Mouse (Mus musculus) forebrain, embryonic 11.5 days (tissue): ENCODE measurements around the gene Ceacam10. TPM values are rescaled to one million over a fixed set of nuclear protein-coding genes. Genes with fewer than 3 reads are reported as not detected.
A peak's percentile ranks its signal among the peaks of the same experiment; 100 is the strongest.
"Not testable (repeated sequence)": the region's sequence is repeated elsewhere in the genome, so short reads cannot be mapped to it uniquely, and the experiment has no call there.

Source experiments
- ATAC-seq: fragments of 200-750 bp; cut with Nextera tagmentation; replicated peaks from 2 replicates; pipeline ENCODE4 v1.8.0; 2017; ENCODE audit warnings: moderate TSS enrichment; ENCODE audit not compliant: low FRiP score
- DNase-seq: peaks from one replicate; pipeline ENCODE4 v3.0.0-alpha.2; 2017; ENCODE audit warnings: low spot score
- H3K27ac ChIP-seq: fragments of 300-500 bp; sonication (generic); 2 replicates; pipeline ENCODE4 v1.5.1; 2014; ENCODE audit warnings: low read depth, low read length
- H3K27me3 ChIP-seq: fragments of 300-500 bp; sonication (generic); 2 replicates; pipeline ENCODE4 v1.6.1; 2014; ENCODE audit warnings: mild to moderate bottlenecking, low read length, mixed read lengths; ENCODE audit not compliant: control insufficient read depth, insufficient read depth
- H3K36me3 ChIP-seq: fragments of 300-500 bp; sonication (generic); 2 replicates; pipeline ENCODE4 v1.6.1; 2014; ENCODE audit warnings: mild to moderate bottlenecking, low read length, moderate library complexity, mixed read lengths; ENCODE audit not compliant: control insufficient read depth, insufficient read depth
- H3K4me1 ChIP-seq: fragments of 300-500 bp; sonication (generic); replicated peaks from 2 replicates; pipeline ENCODE4 v1.6.1; 2014; ENCODE audit warnings: low read length, mixed read lengths; ENCODE audit not compliant: control insufficient read depth, insufficient read depth
- H3K4me2 ChIP-seq: fragments of 300-500 bp; sonication (generic); 2 replicates; pipeline ENCODE4 v1.6.1; 2014; ENCODE audit warnings: low read depth, mild to moderate bottlenecking, low read length, moderate library complexity, mixed read lengths; ENCODE audit not compliant: severe bottlenecking
- H3K4me3 ChIP-seq: fragments of 300-500 bp; sonication (generic); 2 replicates; pipeline ENCODE4 v1.5.1; 2014; ENCODE audit warnings: low read depth, low read length
- H3K9ac ChIP-seq: fragments of 300-500 bp; sonication (generic); 2 replicates; pipeline ENCODE4 v1.6.1; 2014; ENCODE audit warnings: low read length
- H3K9me3 ChIP-seq: fragments of 300-500 bp; sonication (generic); 2 replicates; pipeline ENCODE4 v1.6.1; 2016; ENCODE audit warnings: low read length, mixed read lengths; ENCODE audit not compliant: control insufficient read depth
- WGBS: fragments of 180-500 bp; shearing (Covaris S2); extraction: QIAGEN DNeasy Blood & Tissue Kit; methylation state at CpG from one replicate; pipeline ENCODE4 v1.1.7; 2014; 5-methylcytosine and 5-hydroxymethylcytosine counted together
- polyA plus RNA-seq: library from polyadenylated mRNA; unstranded; fragments of >200 nt; fragmentation: Nextera tagmentation; extraction: Ambion mirVana; gene quantifications from 2 replicates; pipeline ENCODE4 v1.2.1, GENCODE M21; 2014

Gene Ceacam10
- polyA plus RNA-seq, result not detected in 2 replicates

GRCm38 (mm10) chr7:24776918-24777317 lies at the start of gene Ceacam10:
Ceacam10 (plus strand) TSS chr7:24777206.
- not testable (repeated sequence) for H3K4me3 ChIP-seq, H3K36me3 ChIP-seq, H3K9me3 ChIP-seq, H3K27me3 ChIP-seq, H3K27ac ChIP-seq, ATAC-seq, H3K4me1 ChIP-seq, H3K4me2 ChIP-seq, H3K9ac ChIP-seq, DNase-seq
- 46% methylated on average over 4 of the region's 4 CpGs for WGBS

- DNase-seq, result peak; percentile 73
- peak; percentile 78 for ATAC-seq
- H3K27me3 ChIP-seq, result no peaks in the 10 kb centered on the region
- 13% methylated on average over 17 of the region's 17 CpGs for WGBS
- no peaks in the 10 kb centered on the region for H3K9me3 ChIP-seq
- H3K36me3 ChIP-seq, result no peaks in the 10 kb centered on the region
- H3K4me2 ChIP-seq, result peak overlapping the region; percentile 36
- H3K4me1 ChIP-seq, result peaks cover 6% of the 10 kb centered on the region; the same call in 1 of the 2 replicates
- no peak overlapping the region for H3K9ac ChIP-seq
- no peak overlapping the region for H3K4me3 ChIP-seq
- no peak overlapping the region for H3K27ac ChIP-seq
These were observed 40.9 kb upstream of the Ceacam10 start for GRCm38 (mm10) chr7:24735970-24736670.

GRCm38 (mm10) chr7:24750695-24751094 lies 26.3 kb upstream of the Ceacam10 start:
- Histone ChIP-seq H3K9me3 (no peaks in the 10 kb centered on the region), H3K36me3 (no peaks in the 10 kb centered on the region), H3K27ac (no peak overlapping the region), H3K27me3 (no peaks in the 10 kb centered on the region), H3K4me2 (no peak overlapping the region), H3K4me3 (no peak overlapping the region), H3K4me1 (no peaks in the 10 kb centered on the region), H3K9ac (no peak overlapping the region)
- DNase-seq (no peak), ATAC-seq (no peak)
- 62% methylated on average over 4 of the region's 4 CpGs for WGBS

- WGBS, result 81% methylated on average over 2 of the region's 2 CpGs
- no peaks in the 10 kb centered on the region for H3K27me3 ChIP-seq
- ATAC-seq (no peak), DNase-seq (no peak)
- H3K36me3 ChIP-seq, result no peaks in the 10 kb centered on the region
- H3K9ac ChIP-seq, result no peak overlapping the region
- no peak overlapping the region for H3K4me3 ChIP-seq
- no peaks in the 10 kb centered on the region for H3K4me1 ChIP-seq
- no peaks in the 10 kb centered on the region for H3K9me3 ChIP-seq
- no peak overlapping the region for H3K27ac ChIP-seq
- no peak overlapping the region for H3K4me2 ChIP-seq
These were observed 25.4 kb upstream of the Ceacam10 start for GRCm38 (mm10) chr7:24751610-24752009.

GRCm38 (mm10) chr7:24753476-24753875 lies 23.5 kb upstream of the Ceacam10 start:
- DNase-seq (no peak), ATAC-seq (no peak)
- no peak overlapping the region for H3K9ac ChIP-seq
- H3K4me1 ChIP-seq, result no peaks in the 10 kb centered on the region
- no peak overlapping the region for H3K4me3 ChIP-seq
- H3K27me3 ChIP-seq, result no peaks in the 10 kb centered on the region
- WGBS, result 82% methylated on average over 5 of the region's 5 CpGs
- no peaks in the 10 kb centered on the region for H3K9me3 ChIP-seq
- no peak overlapping the region for H3K27ac ChIP-seq
- H3K36me3 ChIP-seq, result no peaks in the 10 kb centered on the region
- H3K4me2 ChIP-seq, result no peak overlapping the region

- WGBS, result 86% methylated on average over 1 of the region's 1 CpGs
- H3K36me3 ChIP-seq, result no peaks in the 10 kb centered on the region
- H3K4me3 ChIP-seq, result no peak overlapping the region
- no peaks in the 10 kb centered on the region for H3K9me3 ChIP-seq
- no peak for ATAC-seq
- no peak for DNase-seq
- H3K4me2 ChIP-seq, result no peak overlapping the region
- no peaks in the 10 kb centered on the region for H3K27me3 ChIP-seq
- no peak overlapping the region for H3K9ac ChIP-seq
- no peaks in the 10 kb centered on the region for H3K4me1 ChIP-seq
- H3K27ac ChIP-seq, result no peak overlapping the region
These were observed 18.5 kb upstream of the Ceacam10 start for GRCm38 (mm10) chr7:24758520-24758919.

GRCm38 (mm10) chr7:24760211-24760610 lies 16.8 kb upstream of the Ceacam10 start, which contains the start of gene Cd177:
Cd177 (minus strand) TSS chr7:24760311.
- Histone ChIP-seq H3K36me3 (no peaks in the 10 kb centered on the region), H3K4me2 (no peak within 1 kb of the TSS), H3K4me1 (no peaks in the 10 kb centered on the region), H3K9ac (no peak within 1 kb of the TSS), H3K27me3 (no peaks in the 10 kb centered on the region), H3K9me3 (no peaks in the 10 kb centered on the region), H3K27ac (no peak within 1 kb of the TSS), H3K4me3 (no peak within 1 kb of the TSS)
- DNase-seq, result no peak
- no peak for ATAC-seq
- 87% methylated on average over 6 of the region's 6 CpGs for WGBS

- H3K27ac ChIP-seq, result no peak overlapping the region
- ATAC-seq, result no peak
- no peak overlapping the region for H3K4me2 ChIP-seq
- H3K9ac ChIP-seq, result no peak overlapping the region
- DNase-seq, result no peak
- no peaks in the 10 kb centered on the region for H3K36me3 ChIP-seq
- 77% methylated on average over 6 of the region's 6 CpGs for WGBS
- H3K4me3 ChIP-seq, result no peak overlapping the region
- H3K27me3 ChIP-seq, result no peaks in the 10 kb centered on the region
- no peaks in the 10 kb centered on the region for H3K9me3 ChIP-seq
- no peaks in the 10 kb centered on the region for H3K4me1 ChIP-seq
These were observed 15.8 kb upstream of the Ceacam10 start for GRCm38 (mm10) chr7:24761161-24761560.

GRCm38 (mm10) chr7:24762574-24762973 lies 14.4 kb upstream of the Ceacam10 start:
- no peak for DNase-seq
- Histone ChIP-seq H3K9me3 (no peaks in the 10 kb centered on the region), H3K9ac (no peak overlapping the region), H3K27ac (no peak overlapping the region), H3K27me3 (no peaks in the 10 kb centered on the region), H3K4me1 (no peaks in the 10 kb centered on the region), H3K36me3 (no peaks in the 10 kb centered on the region), H3K4me2 (no peak overlapping the region), H3K4me3 (no peak overlapping the region)
- no peak for ATAC-seq
- 94% methylated on average over 8 of the region's 8 CpGs for WGBS
